ENCODE assay signal across 7 mouse cellular contexts in the genomic region with DNA sequence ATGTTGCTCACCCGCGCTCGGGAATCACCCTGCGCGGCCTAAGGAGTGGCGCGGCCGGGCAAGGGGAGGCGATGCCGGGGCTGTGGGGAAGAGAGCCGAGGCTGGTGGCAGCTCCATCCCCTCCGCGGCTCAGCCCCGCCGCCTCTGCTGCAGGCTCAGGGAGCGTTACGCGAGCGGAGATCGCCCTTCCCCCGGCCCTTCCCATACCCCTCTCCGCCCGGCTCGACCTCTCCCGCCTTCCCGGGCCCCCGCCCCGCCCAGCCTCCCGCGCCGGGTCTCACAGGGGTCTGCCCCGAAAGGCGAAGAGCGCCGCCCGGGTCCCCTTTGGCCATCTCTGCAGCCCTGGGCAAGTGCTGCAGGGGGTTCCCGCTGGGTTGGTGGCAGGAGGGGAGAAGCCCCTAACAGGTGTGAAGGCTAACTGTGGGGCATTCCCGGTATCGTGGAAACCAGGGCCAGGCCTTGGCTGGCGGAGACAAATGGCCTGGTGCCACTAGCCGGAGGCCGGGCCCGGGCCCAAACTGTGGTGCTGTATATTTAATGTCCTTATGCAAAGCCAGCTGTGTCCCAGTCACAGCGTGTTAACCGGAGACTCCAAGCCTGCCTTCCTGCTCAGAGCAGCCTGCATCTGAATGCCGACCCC. TPM values are rescaled to one million over a fixed set of nuclear protein-coding genes. Genes with fewer than 3 reads are reported as not detected.
DNase-seq lines count a peak whose midpoint lies in the region; ATAC-seq and TF ChIP-seq lines count a peak whose summit lies in the region.

Tmem229a (minus strand) TSS at position 352 of the 640 bp plus-strand sequence.

- H3K9me3 ChIP-seq in hindbrain, embryonic 15.5 days = no peaks in the 10 kb centered on the region

- H3K9ac ChIP-seq in hindbrain, embryonic 15.5 days = peak within 1 kb of the TSS; percentile 94

- under 1% methylated on average over 42 of the region's 46 CpGs for WGBS in hindbrain, embryonic 15.5 days
- 3% methylated on average over 40 of the region's 46 CpGs for WGBS in small intestine, adult 2 months

- peaks cover 14% of the 10 kb centered on the region; the same call in 1 of the 2 replicates for H3K4me1 ChIP-seq in hindbrain, embryonic 15.5 days (replicated peaks)
- H3K4me1 ChIP-seq in small intestine, adult 2 months (ENCODE audit: control insufficient read depth, insufficient read depth, insufficient read length, low read length) = peaks cover 9% of the 10 kb centered on the region

- H3K4me2 ChIP-seq in hindbrain, embryonic 15.5 days = peak within 1 kb of the TSS; percentile 90

- H3K27ac ChIP-seq in hindbrain, embryonic 15.5 days (replicated peaks) = peak within 1 kb of the TSS; percentile 94
- H3K27ac ChIP-seq in small intestine, adult 2 months (ENCODE audit: insufficient read depth, low read depth, low read length) = no peak within 1 kb of the TSS

- no peak for TF ChIP-seq POLR2A in small intestine, adult 2 months (IDR thresholded peaks at IDR 0.05; ENCODE audit: low read depth, low read length)

- DNase-seq in adrenal gland, postnatal 10 days = peak; percentile 69
- DNase-seq in cerebellum, postnatal 10 days = peak; percentile 87 to 91
- peak; percentile 59 to 60 for DNase-seq in frontal cortex, postnatal 14 days (ENCODE audit: low spot score in 2 of 2)
- DNase-seq in layer of hippocampus, postnatal 36 days = peak; percentile 74 to 79

- peak; percentile 93 for ATAC-seq in hindbrain, embryonic 15.5 days (ENCODE audit: low FRiP score, low read depth)
- ATAC-seq in megakaryocyte progenitor cell, adult 5-6 weeks (replicated peaks; ENCODE audit: poor library complexity) = peak; percentile 20; the same call in 1 of the 2 replicates

- no peaks in the 10 kb centered on the region for H3K36me3 ChIP-seq in hindbrain, embryonic 15.5 days
- H3K36me3 ChIP-seq in small intestine, adult 2 months (ENCODE audit: control insufficient read depth, insufficient read depth, low read length) = no peaks in the 10 kb centered on the region

- peak within 1 kb of the TSS; percentile 85 for H3K4me3 ChIP-seq in hindbrain, embryonic 15.5 days
- H3K4me3 ChIP-seq in small intestine, adult 2 months (ENCODE audit: low read depth, low read length) = peak within 1 kb of the TSS; percentile 58

- no peaks in the 10 kb centered on the region for H3K27me3 ChIP-seq in hindbrain, embryonic 15.5 days
- peaks cover 19% of the 10 kb centered on the region for H3K27me3 ChIP-seq in small intestine, adult 2 months (ENCODE audit: control insufficient read depth, insufficient read depth, low read length)

- TF ChIP-seq CTCF in small intestine, adult 2 months (IDR thresholded peaks at IDR 0.05; ENCODE audit: extremely low read depth, insufficient read length, insufficient replicate concordance, low read depth, low read length) = no peak

RNA-seq across cellular contexts. Expression of gene Tmem229a, which starts in this region (rescaled TPM):
- under 1 TPM; 0.57 to 0.58 TPM for total RNA-seq in adrenal gland, postnatal 10 days (2021)
- polyA plus RNA-seq in hindbrain, embryonic 15.5 days (2015; fragmentation: Nextera tagmentation; extraction: Ambion mirVana) = 5.6 and 5.8 TPM in 2 replicates
- 10 to 100 TPM; 48.7 to 49.6 TPM for total RNA-seq in layer of hippocampus, postnatal 36 days (2021)
- not detected in 2 replicates for total RNA-seq in megakaryocyte progenitor cell, adult 5-6 weeks (2015)
- not detected in 2 replicates for total RNA-seq in megakaryocyte progenitor cell, adult 5-6 weeks (2017)
- 0.62 and 0.80 TPM in 2 replicates for polyA plus RNA-seq in small intestine, adult 2 months (2012; rRNA removed)

Comparison
In these comparisons a context has a peak if more than half of its experiments do, and no peak if none do; other contexts are left out.
1. RNA of gene Tmem229a (total RNA-seq): 48.7 to 49.6 TPM in layer of hippocampus, postnatal 36 days; 0.57 to 0.58 TPM in adrenal gland, postnatal 10 days and not detected in megakaryocyte progenitor cell, adult 5-6 weeks; every median in the first group is over 10 times any median in the second.
2. Peak in DNase-seq in adrenal gland, postnatal 10 days; RNA of the gene not detected or under 1 TPM.
3. Peak in ATAC-seq in megakaryocyte progenitor cell, adult 5-6 weeks; RNA of the gene not detected or under 1 TPM.
4. Peak in every context shown above with its lines, with median percentiles within 50 percentile points of each other: DNase-seq.